Mouse (Mus musculus): ENCODE results near the gene Traf1.

DNA sequence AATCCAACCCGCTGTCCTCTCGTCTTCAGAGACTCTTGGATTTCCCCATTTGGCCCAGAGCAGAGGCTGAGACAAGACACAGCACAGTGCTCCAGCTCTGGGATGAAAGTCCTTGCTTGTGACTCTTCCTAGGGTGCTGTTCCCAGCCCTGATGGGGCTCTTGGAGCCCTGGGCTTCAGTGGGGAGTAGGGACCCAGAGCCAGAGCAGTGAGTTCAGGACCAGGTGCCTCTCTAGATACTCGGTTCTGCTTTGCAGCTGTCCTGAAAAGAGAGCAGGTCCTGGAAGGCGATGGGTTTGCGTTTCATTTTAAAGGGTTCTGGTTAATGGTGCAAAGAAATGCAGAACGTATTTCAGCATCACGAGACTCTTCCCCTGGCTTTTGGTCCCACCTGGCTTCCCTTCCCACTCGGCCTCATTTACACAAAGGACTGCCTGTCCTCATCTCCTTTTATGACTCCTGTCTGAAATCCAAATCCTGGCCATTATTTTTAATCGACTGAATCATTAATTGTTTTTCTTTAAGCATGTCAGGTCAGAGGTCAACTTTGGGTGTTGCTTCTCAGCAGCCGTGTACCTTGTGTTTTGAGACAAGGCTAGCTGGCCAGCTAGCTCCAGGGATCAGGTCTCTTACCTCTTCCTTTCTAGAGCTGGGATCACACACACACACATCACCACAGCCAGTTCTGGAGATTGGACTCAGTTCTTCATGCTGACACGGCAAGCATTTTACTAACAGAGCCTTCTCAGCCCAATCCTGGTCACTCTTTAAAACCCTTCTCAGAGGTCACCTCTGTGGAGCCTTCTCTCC lies 9.7 kb upstream of the Traf1 start:
- TF ChIP-seq CTCF (IDR thresholded peaks at IDR 0.05; ENCODE audit: extremely low read depth, insufficient read depth, low read length), result no peak
- no peak for TF ChIP-seq POLR2A (IDR thresholded peaks at IDR 0.05; ENCODE audit: extremely low read depth, insufficient read depth, low read length)

All from cortical plate, adult 2 months (tissue).